Comparison of ENCODE assay signal across 27 mouse cellular contexts in the genomic region with DNA sequence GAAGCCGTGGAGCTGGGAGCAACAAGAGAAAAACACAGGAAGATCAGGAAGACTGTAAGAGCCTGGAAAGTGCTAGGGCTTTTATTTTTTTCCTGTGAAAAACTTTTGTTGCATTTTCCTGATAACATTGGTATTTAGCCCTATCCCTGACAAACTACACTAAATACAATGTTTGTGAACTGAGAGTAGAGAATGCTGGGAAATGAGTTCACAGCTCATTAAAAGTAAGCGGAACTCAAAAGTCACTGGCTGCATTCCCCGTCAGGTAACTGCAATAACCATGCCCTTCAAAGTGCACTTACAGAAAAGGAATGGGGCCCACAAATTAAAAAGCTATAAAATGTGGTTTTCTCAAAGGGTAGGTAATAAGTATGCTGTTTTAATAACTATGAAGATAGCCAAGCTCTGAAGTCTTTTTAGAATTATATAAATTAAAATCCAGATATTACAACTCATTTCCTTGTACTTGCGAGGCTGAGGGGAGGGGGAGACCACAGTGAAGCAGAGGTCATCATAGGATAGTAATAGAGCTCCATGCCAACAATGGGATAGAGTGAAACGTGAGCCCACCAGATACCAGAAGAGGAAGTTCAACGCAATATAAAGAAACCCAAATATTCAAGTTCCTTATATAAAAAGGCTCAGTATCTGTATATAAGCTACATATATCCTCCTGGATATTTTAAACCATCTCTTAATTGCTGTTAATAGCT. TPM values are rescaled to one million over a fixed set of nuclear protein-coding genes. Genes with fewer than 3 reads are reported as not detected.
"Had no signal": no experiment of that assay in that cellular context is flagged by ENCODE, and none has a peak within 500 bp of the region (broad histone marks: within the 10 kb centered on the region; RNA-seq: fewer than 3 reads in every experiment).

No protein-coding gene starts in this region.

- DNase-seq: kidney, postnatal 25 days; layer of hippocampus, adult 9-11 months; liver; lung, adult 18-20 months; lung, postnatal 10 days; lung, postnatal 36 days; retina, postnatal 1 day; right cerebral cortex, postnatal 25 days; spleen, adult 18-20 months; thymus, postnatal 25 days had no signal

- H3K27me3 ChIP-seq: limb, embryonic 13.5 days; liver, embryonic 12.5 days; liver, embryonic 15.5 days; lung, embryonic 15.5 days; megakaryocyte, embryonic 14.5 days; midbrain, embryonic 13.5 days; neural tube, embryonic 13.5 days; stomach, embryonic 15.5 days had no signal

- ATAC-seq: liver, embryonic 12.5 days; midbrain, embryonic 13.5 days; midbrain, embryonic 16.5 days had no signal

- H3K4me2 ChIP-seq: limb, embryonic 13.5 days; liver, embryonic 12.5 days; liver, embryonic 15.5 days; lung, embryonic 15.5 days; midbrain, embryonic 13.5 days; neural tube, embryonic 13.5 days; stomach, embryonic 15.5 days had no signal

- H3K27ac ChIP-seq: limb, embryonic 10.5 days; limb, embryonic 13.5 days; liver, embryonic 12.5 days; liver, embryonic 15.5 days; lung, embryonic 15.5 days; midbrain, embryonic 10.5 days; midbrain, embryonic 13.5 days; neural tube, embryonic 13.5 days; stomach, embryonic 15.5 days had no signal

- H3K9ac ChIP-seq: limb, embryonic 13.5 days; liver, embryonic 15.5 days; lung, embryonic 15.5 days; midbrain, embryonic 13.5 days; neural tube, embryonic 13.5 days; stomach, embryonic 15.5 days had no signal

- H3K36me3 ChIP-seq: stomach, embryonic 15.5 days had no signal

- H3K4me3 ChIP-seq: limb, embryonic 10.5 days; limb, embryonic 13.5 days; liver, embryonic 12.5 days; liver, embryonic 15.5 days; lung, embryonic 15.5 days; megakaryocyte, embryonic 14.5 days; midbrain, embryonic 10.5 days; midbrain, embryonic 13.5 days; myocyte; neural tube, embryonic 13.5 days; stomach, embryonic 15.5 days had no signal

- H3K9me3 ChIP-seq: limb, embryonic 10.5 days; limb, embryonic 13.5 days; liver, embryonic 15.5 days; lung, embryonic 15.5 days; megakaryocyte, embryonic 14.5 days; midbrain, embryonic 13.5 days; neural tube, embryonic 13.5 days; stomach, embryonic 15.5 days had no signal

RNA-seq across cellular contexts. Expression of a gene that starts 58.7 kb away (rescaled TPM):
- total RNA-seq: layer of hippocampus, postnatal 25 days; left cerebral cortex, adult 18-20 months; left cerebral cortex, postnatal 25 days; monocyte, adult 5-6 weeks had no signal
- polyA plus RNA-seq: limb, embryonic 10.5 days; limb, embryonic 13.5 days; liver, embryonic 12.5 days; liver, embryonic 15.5 days; midbrain, embryonic 10.5 days; midbrain, embryonic 13.5 days; midbrain, embryonic 16.5 days; myocyte; neural tube, embryonic 13.5 days; thymus, postnatal 0 days had no signal
